Mouse (Mus musculus): ENCODE results near the gene Gm5737. TPM values are rescaled to one million over a fixed set of nuclear protein-coding genes. Genes with fewer than 3 reads are reported as not detected.

Gm5737 gene
- polyA plus RNA-seq, 1 experiment from 2014 or later, result not detected

- ATAC-seq (ENCODE audit: low read depth), result no peak
These were observed 32.5 kb downstream of the Gm5737 start for GRCm38 (mm10) chr7:120844689-120845088.

GRCm38 (mm10) chr7:120848831-120849512 lies 36.8 kb downstream of the Gm5737 start:
- 83% methylated on average over 3 of the region's 3 CpGs for WGBS
- peaks cover 44% of the 10 kb centered on the region for H3K4me1 ChIP-seq (replicated peaks)
- no peaks in the 10 kb centered on the region for H3K36me3 ChIP-seq
- H3K9ac ChIP-seq, result no peak overlapping the region
- H3K27ac ChIP-seq (replicated peaks), result no peak overlapping the region
- no peak overlapping the region for H3K4me3 ChIP-seq
- no peaks in the 10 kb centered on the region for H3K9me3 ChIP-seq
- ATAC-seq (ENCODE audit: low read depth), result no peak
- H3K4me2 ChIP-seq, result no peak overlapping the region
- peaks cover 8% of the 10 kb centered on the region for H3K27me3 ChIP-seq

More at GRCm38 (mm10) chr7:120844689-120845088, 32.5 kb downstream of the Gm5737 start:
- no peaks in the 10 kb centered on the region for H3K9me3 ChIP-seq
- no peak overlapping the region for H3K27ac ChIP-seq (replicated peaks)
- no peaks in the 10 kb centered on the region for H3K36me3 ChIP-seq
- peak overlapping the region; percentile 76 for H3K9ac ChIP-seq
- H3K4me1 ChIP-seq (replicated peaks), result peaks cover 31% of the 10 kb centered on the region
- WGBS, result 9% methylated on average over 9 of the region's 9 CpGs
- H3K4me2 ChIP-seq, result peak overlapping the region; percentile 60
- H3K27me3 ChIP-seq, result peaks cover 8% of the 10 kb centered on the region
- peak overlapping the region; percentile 51 for H3K4me3 ChIP-seq

GRCm38 (mm10) chr7:120850165-120850564 lies 38.0 kb downstream of the Gm5737 start:
- H3K9me3 ChIP-seq, result no peaks in the 10 kb centered on the region
- H3K9ac ChIP-seq, result no peak overlapping the region
- no peak overlapping the region for H3K4me3 ChIP-seq
- 90% methylated on average over 3 of the region's 3 CpGs for WGBS
- H3K4me1 ChIP-seq (replicated peaks), result peaks cover 32% of the 10 kb centered on the region
- H3K4me2 ChIP-seq, result no peak overlapping the region
- H3K27me3 ChIP-seq, result peaks cover 4% of the 10 kb centered on the region
- no peaks in the 10 kb centered on the region for H3K36me3 ChIP-seq
- H3K27ac ChIP-seq (replicated peaks), result no peak overlapping the region
- no peak for ATAC-seq (ENCODE audit: low read depth)

- peaks cover 36% of the 10 kb centered on the region for H3K4me1 ChIP-seq (replicated peaks)
- no peak overlapping the region for H3K9ac ChIP-seq
- H3K4me3 ChIP-seq, result no peak overlapping the region
- H3K9me3 ChIP-seq, result no peaks in the 10 kb centered on the region
- ATAC-seq (ENCODE audit: low read depth), result no peak
- no peak overlapping the region for H3K4me2 ChIP-seq
- no peak overlapping the region for H3K27ac ChIP-seq (replicated peaks)
- no peaks in the 10 kb centered on the region for H3K27me3 ChIP-seq
- H3K36me3 ChIP-seq, result peaks cover 12% of the 10 kb centered on the region
- 79% methylated on average over 11 of the region's 11 CpGs for WGBS
These were observed 47.7 kb downstream of the Gm5737 start for GRCm38 (mm10) chr7:120859854-120860253.

GRCm38 (mm10) chr7:120860799-120861487 lies 48.8 kb downstream of the Gm5737 start:
- Histone ChIP-seq H3K36me3 (peaks cover 12% of the 10 kb centered on the region), H3K27me3 (no peaks in the 10 kb centered on the region), H3K4me2 (no peak overlapping the region), H3K4me3 (no peak overlapping the region), H3K27ac (replicated peaks) (no peak overlapping the region), H3K9ac (no peak overlapping the region), H3K9me3 (no peaks in the 10 kb centered on the region), H3K4me1 (replicated peaks) (peaks cover 47% of the 10 kb centered on the region)
- WGBS, result 49% methylated on average over 10 of the region's 10 CpGs
- no peak for ATAC-seq (ENCODE audit: low read depth)

- H3K36me3 ChIP-seq, result peaks cover 12% of the 10 kb centered on the region
These were observed 49.4 kb downstream of the Gm5737 start for GRCm38 (mm10) chr7:120861488-120862047.

GRCm38 (mm10) chr7:120862196-120862595 lies 50.0 kb downstream of the Gm5737 start:
- ATAC-seq (ENCODE audit: low read depth), result no peak
- H3K4me3 ChIP-seq, result no peak overlapping the region
- H3K9me3 ChIP-seq, result no peaks in the 10 kb centered on the region
- no peak overlapping the region for H3K4me2 ChIP-seq
- H3K27me3 ChIP-seq, result no peaks in the 10 kb centered on the region
- 22% methylated on average over 3 of the region's 3 CpGs for WGBS
- H3K36me3 ChIP-seq, result peaks cover 12% of the 10 kb centered on the region
- no peak overlapping the region for H3K27ac ChIP-seq (replicated peaks)
- H3K4me1 ChIP-seq (replicated peaks), result peaks cover 58% of the 10 kb centered on the region
- H3K9ac ChIP-seq, result no peak overlapping the region

More at GRCm38 (mm10) chr7:120861488-120862047, 49.4 kb downstream of the Gm5737 start:
- H3K4me1 ChIP-seq (replicated peaks), result peaks cover 53% of the 10 kb centered on the region
- H3K4me2 ChIP-seq, result no peak overlapping the region
- ATAC-seq (ENCODE audit: low read depth), result no peak
- no peak overlapping the region for H3K9ac ChIP-seq
- no peak overlapping the region for H3K27ac ChIP-seq (replicated peaks)
- WGBS, result 56% methylated on average over 2 of the region's 2 CpGs
- H3K4me3 ChIP-seq, result no peak overlapping the region
- H3K27me3 ChIP-seq, result no peaks in the 10 kb centered on the region
- H3K9me3 ChIP-seq, result no peaks in the 10 kb centered on the region

- no peaks in the 10 kb centered on the region for H3K27me3 ChIP-seq
- no peak for ATAC-seq (ENCODE audit: low read depth)
- no peak overlapping the region for H3K27ac ChIP-seq (replicated peaks)
- H3K36me3 ChIP-seq, result peaks cover 12% of the 10 kb centered on the region
- peaks cover 61% of the 10 kb centered on the region for H3K4me1 ChIP-seq (replicated peaks)
- H3K9me3 ChIP-seq, result no peaks in the 10 kb centered on the region
- no peak overlapping the region for H3K4me3 ChIP-seq
- WGBS, result 72% methylated on average over 7 of the region's 7 CpGs
- H3K9ac ChIP-seq, result no peak overlapping the region
- no peak overlapping the region for H3K4me2 ChIP-seq
These were observed 50.5 kb downstream of the Gm5737 start for GRCm38 (mm10) chr7:120862626-120863025.

GRCm38 (mm10) chr7:120863476-120863875 lies 51.3 kb downstream of the Gm5737 start:
- Histone ChIP-seq H3K9ac (no peak overlapping the region), H3K9me3 (no peaks in the 10 kb centered on the region), H3K4me2 (no peak overlapping the region), H3K27me3 (no peaks in the 10 kb centered on the region), H3K36me3 (peaks cover 7% of the 10 kb centered on the region), H3K4me1 (replicated peaks) (peaks cover 61% of the 10 kb centered on the region), H3K4me3 (no peak overlapping the region), H3K27ac (replicated peaks) (no peak overlapping the region)
- no peak for ATAC-seq (ENCODE audit: low read depth)
- WGBS, result 44% methylated on average over 5 of the region's 5 CpGs

GRCm38 (mm10) chr7:120865100-120865499 lies 52.9 kb downstream of the Gm5737 start:
- 7% methylated on average over 7 of the region's 7 CpGs for WGBS
- no peak overlapping the region for H3K4me3 ChIP-seq
- H3K36me3 ChIP-seq, result no peaks in the 10 kb centered on the region
- no peak overlapping the region for H3K9ac ChIP-seq
- peak overlapping the region; percentile 83 for H3K27ac ChIP-seq (replicated peaks)
- H3K27me3 ChIP-seq, result no peaks in the 10 kb centered on the region
- peak; percentile 90 for ATAC-seq (ENCODE audit: low read depth)
- H3K4me1 ChIP-seq (replicated peaks), result peaks cover 61% of the 10 kb centered on the region
- no peaks in the 10 kb centered on the region for H3K9me3 ChIP-seq
- peak overlapping the region; percentile 23 for H3K4me2 ChIP-seq

- H3K4me2 ChIP-seq, result peak overlapping the region; percentile 23
- H3K27ac ChIP-seq (replicated peaks), result peak overlapping the region; percentile 83
- no peak overlapping the region for H3K9ac ChIP-seq
- H3K9me3 ChIP-seq, result no peaks in the 10 kb centered on the region
- WGBS, result 47% methylated on average over 4 of the region's 4 CpGs
- H3K4me3 ChIP-seq, result no peak overlapping the region
- H3K4me1 ChIP-seq (replicated peaks), result peaks cover 62% of the 10 kb centered on the region
- no peaks in the 10 kb centered on the region for H3K27me3 ChIP-seq
- H3K36me3 ChIP-seq, result no peaks in the 10 kb centered on the region
- no peak; the same call in 1 of the 2 replicates for ATAC-seq (ENCODE audit: low read depth)
These were observed 53.7 kb downstream of the Gm5737 start for GRCm38 (mm10) chr7:120865832-120866231.

- H3K4me3 ChIP-seq, result no peak overlapping the region
- no peak overlapping the region for H3K9ac ChIP-seq
- H3K27ac ChIP-seq (replicated peaks), result peak overlapping the region; percentile 83; the same call in 1 of the 2 replicates
- 84% methylated on average over 2 of the region's 2 CpGs for WGBS
- H3K9me3 ChIP-seq, result no peaks in the 10 kb centered on the region
- H3K4me2 ChIP-seq, result no peak overlapping the region
- no peaks in the 10 kb centered on the region for H3K27me3 ChIP-seq
- H3K4me1 ChIP-seq (replicated peaks), result peaks cover 59% of the 10 kb centered on the region
- H3K36me3 ChIP-seq, result no peaks in the 10 kb centered on the region
- no peak for ATAC-seq (ENCODE audit: low read depth)
These were observed 54.5 kb downstream of the Gm5737 start for GRCm38 (mm10) chr7:120866684-120867083.
